Comparison of ENCODE assay signal across 8 mouse cellular contexts in the genomic region with DNA sequence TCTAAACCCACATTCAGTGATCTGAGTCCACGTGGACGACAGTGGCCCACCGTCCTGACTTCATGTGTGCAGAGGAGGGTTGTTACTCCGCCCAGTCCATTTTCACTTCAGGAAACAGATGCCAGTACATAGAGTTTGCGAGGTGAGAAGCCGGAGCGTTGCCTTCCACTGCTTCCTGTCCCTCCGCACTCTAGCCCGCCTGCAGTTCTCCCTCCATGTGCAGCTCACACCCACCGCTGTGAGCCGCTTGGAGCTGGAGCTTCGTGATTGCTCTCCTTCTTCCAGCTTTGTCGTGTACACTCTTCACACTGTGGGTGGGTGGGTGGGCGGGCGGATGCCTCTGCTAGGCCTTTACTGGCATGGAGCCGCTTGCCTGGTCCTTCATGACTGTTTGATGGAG. TPM values are rescaled to one million over a fixed set of nuclear protein-coding genes. Genes with fewer than 3 reads are reported as not detected.
A peak's percentile ranks its signal among the peaks of the same experiment; 100 is the strongest.
DNase-seq lines count a peak whose midpoint lies in the region; ATAC-seq and TF ChIP-seq lines count a peak whose summit lies in the region.

No protein-coding gene starts in this region.

- intact Hi-C loops in heart, postnatal 36 days (cut with DNase I) = no loop called here

- H3K4me2 ChIP-seq in heart, embryonic 16.5 days (ENCODE audit: low read depth, low read length) = peak overlapping the region; percentile 19
- H3K4me2 ChIP-seq in liver, postnatal 0 days (ENCODE audit: low read depth, low read length) = 0 out of 2 replicates have a peak overlapping the region, but pooled peaks have one; percentile 31

- no peak overlapping the region for H3K9ac ChIP-seq in heart, embryonic 16.5 days (ENCODE audit: low read length)
- no peak overlapping the region for H3K9ac ChIP-seq in liver, postnatal 0 days (replicated peaks)

- ATAC-seq in heart, embryonic 16.5 days (replicated peaks; ENCODE audit: extremely low read depth, insufficient read depth, low FRiP score) = peak; percentile 30; the same call in 1 of the 2 replicates
- ATAC-seq in liver, postnatal 0 days = no peak

- H3K36me3 ChIP-seq in heart, embryonic 16.5 days (ENCODE audit: control insufficient read depth, insufficient read depth) = no peaks in the 10 kb centered on the region
- H3K36me3 ChIP-seq in E14TG2a.4 (ENCODE audit: insufficient read depth, low read length) = no peaks in the 10 kb centered on the region
- H3K36me3 ChIP-seq in liver, postnatal 0 days (replicated peaks; ENCODE audit: insufficient read depth, low read length) = no peaks in the 10 kb centered on the region

- H3K27ac ChIP-seq in heart, embryonic 16.5 days (ENCODE audit: low read length) = no peak overlapping the region
- H3K27ac ChIP-seq in liver, postnatal 0 days (ENCODE audit: low read depth) = peak overlapping the region; percentile 24; the same call in 1 of the 2 replicates

- H3K4me1 ChIP-seq in heart, embryonic 16.5 days (ENCODE audit: control insufficient read depth, insufficient read depth, low read length) = peaks cover 25% of the 10 kb centered on the region
- peaks cover 42% of the 10 kb centered on the region for H3K4me1 ChIP-seq in E14TG2a.4 (replicated peaks; ENCODE audit: low read depth, low read length)
- H3K4me1 ChIP-seq in liver, postnatal 0 days (ENCODE audit: insufficient read depth) = peaks cover 16% of the 10 kb centered on the region

- TF ChIP-seq EP300 in liver, postnatal 0 days (IDR thresholded peaks at IDR 0.05; ENCODE audit: low read depth) = no peak

- no peak for DNase-seq in heart, postnatal 36 days
- DNase-seq in forelimb bud, embryonic 11.5 days (ENCODE audit: low read depth, low spot score) = peak; percentile 28
- no peak for DNase-seq in liver, postnatal 0 days
- peak; percentile 17 for DNase-seq in thymus, postnatal 25 days
- no peak for DNase-seq in gastrocnemius, postnatal 4 days (ENCODE audit: low spot score in 2 of 2)
- DNase-seq in yolk sac, embryonic 10.5 days (ENCODE audit: low spot score) = no peak

- no peak overlapping the region for H3K4me3 ChIP-seq in heart, embryonic 16.5 days (ENCODE audit: low read length)
- H3K4me3 ChIP-seq in E14TG2a.4 (replicated peaks; ENCODE audit: low read length) = peak overlapping the region; percentile 54
- H3K4me3 ChIP-seq in liver, postnatal 0 days (ENCODE audit: low read depth, low read length) = no peak overlapping the region

- no peak for TF ChIP-seq CTCF in E14TG2a.4 (conservative IDR thresholded peaks at IDR 0.05; ENCODE audit: low read length)
- no peak for TF ChIP-seq CTCF in liver, postnatal 0 days (IDR thresholded peaks at IDR 0.05; ENCODE audit: low read depth)

- H3K9me3 ChIP-seq in heart, embryonic 16.5 days (replicated peaks; ENCODE audit: control insufficient read depth, low read length) = no peaks in the 10 kb centered on the region
- no peaks in the 10 kb centered on the region for H3K9me3 ChIP-seq in E14TG2a.4 (ENCODE audit: low read length)
- H3K9me3 ChIP-seq in liver, postnatal 0 days (ENCODE audit: low read length) = no peaks in the 10 kb centered on the region

- WGBS in heart, embryonic 16.5 days = 47% methylated on average over 16 of the region's 16 CpGs
- 32% methylated on average over 16 of the region's 16 CpGs for WGBS in liver, postnatal 0 days (ENCODE audit: insufficient replicate concordance)

- no peaks in the 10 kb centered on the region for H3K27me3 ChIP-seq in heart, embryonic 16.5 days (ENCODE audit: control insufficient read depth, insufficient read depth, low read length)
- no peaks in the 10 kb centered on the region for H3K27me3 ChIP-seq in E14TG2a.4 (ENCODE audit: insufficient read depth, low read length)
- H3K27me3 ChIP-seq in liver, postnatal 0 days (ENCODE audit: insufficient read depth, low read length) = no peaks in the 10 kb centered on the region

RNA-seq across cellular contexts. Expression of a gene that starts 53.8 kb away (rescaled TPM):
- 14.0 and 14.1 TPM in 2 replicates for polyA plus RNA-seq in heart, embryonic 16.5 days (2015; fragmentation: Nextera tagmentation; extraction: Ambion mirVana)
- total RNA-seq in heart, postnatal 36 days (2021) = 10 to 100 TPM; 21.0 to 21.5 TPM
- polyA plus RNA-seq in liver, postnatal 0 days (2015; fragmentation: Nextera tagmentation; extraction: Ambion mirVana) = 2.1 and 2.3 TPM in 2 replicates
- 10 to 100 TPM; 25.6 to 25.9 TPM for total RNA-seq in gastrocnemius, postnatal 4 days (2021)

Comparison
In these comparisons a context has a peak if more than half of its experiments do, and no peak if none do; other contexts are left out.
1. DNase-seq: peak in forelimb bud, embryonic 11.5 days (single experiment) and thymus, postnatal 25 days (single experiment); none in heart, postnatal 36 days (0 of 2), liver, postnatal 0 days (single experiment), gastrocnemius, postnatal 4 days (0 of 2) and yolk sac, embryonic 10.5 days (single experiment).